Mouse (Mus musculus): ENCODE results near the gene Hsd17b13. TPM values are rescaled to one million over a fixed set of nuclear protein-coding genes. Genes with fewer than 3 reads are reported as not detected.
"Not testable (repeated sequence)": the region's sequence is repeated elsewhere in the genome, so short reads cannot be mapped to it uniquely, and the experiment has no call there.

Hsd17b13 gene
- total RNA-seq (2022): not detected

DNA sequence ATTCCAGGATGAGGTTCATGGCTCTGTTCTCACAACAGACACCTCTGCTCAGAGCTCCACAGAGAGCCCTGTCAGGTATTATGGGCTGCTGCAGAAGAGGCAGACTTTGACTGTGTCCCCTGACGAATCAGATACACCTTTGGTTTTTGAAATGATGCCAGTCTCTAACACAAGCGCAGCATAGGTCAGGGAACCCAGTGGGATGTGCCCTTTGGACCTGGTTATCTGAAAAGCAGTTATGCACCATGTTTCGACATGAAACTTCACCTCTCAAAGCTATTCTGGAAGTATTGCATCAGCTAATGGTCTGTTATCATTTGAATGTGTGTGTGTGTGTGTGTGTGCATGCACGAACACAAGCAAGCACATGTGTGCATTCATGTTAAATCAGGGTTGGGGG lies at the start of gene Hsd17b13:
TSS of gene Hsd17b13 (minus strand) at position 114 of the 400 bp plus-strand sequence.
- DNase-seq (ENCODE audit: low spot score): no peak

DNA sequence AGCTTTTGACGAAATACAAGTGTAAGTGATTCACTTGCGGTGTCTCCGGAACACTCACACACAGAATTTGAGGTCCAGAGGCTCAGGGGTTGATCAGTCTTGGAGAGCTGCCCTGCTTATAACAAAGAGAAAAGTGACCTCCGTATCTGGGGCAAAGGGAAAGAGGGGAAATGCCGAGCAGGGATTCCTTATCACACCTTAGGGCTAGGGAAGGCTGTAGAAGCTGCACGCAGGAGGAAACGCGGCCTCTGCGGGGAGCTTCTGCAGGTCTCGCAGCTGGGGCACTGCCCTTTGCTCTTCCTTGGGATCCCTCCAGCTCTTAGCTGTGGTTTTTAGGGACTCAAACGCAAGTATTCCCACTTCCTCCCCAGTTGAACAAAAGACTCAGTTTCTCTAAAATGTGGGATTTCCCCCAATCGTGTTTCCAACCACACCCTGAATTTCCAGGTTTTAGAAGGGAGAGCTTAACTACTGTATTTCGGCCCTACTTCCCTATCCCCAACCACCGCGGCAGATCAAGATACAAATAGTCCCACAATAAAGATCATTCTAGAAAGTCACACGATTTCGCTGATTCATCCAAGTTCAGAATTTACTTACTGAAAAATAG lies 48.1 kb upstream of the Hsd17b13 start:
- no peak for DNase-seq (ENCODE audit: low spot score)

- no peak for DNase-seq (ENCODE audit: low spot score)
Measured at GRCm38 (mm10) chr5:104024762-104025161, 47.6 kb upstream of the Hsd17b13 start.

DNA sequence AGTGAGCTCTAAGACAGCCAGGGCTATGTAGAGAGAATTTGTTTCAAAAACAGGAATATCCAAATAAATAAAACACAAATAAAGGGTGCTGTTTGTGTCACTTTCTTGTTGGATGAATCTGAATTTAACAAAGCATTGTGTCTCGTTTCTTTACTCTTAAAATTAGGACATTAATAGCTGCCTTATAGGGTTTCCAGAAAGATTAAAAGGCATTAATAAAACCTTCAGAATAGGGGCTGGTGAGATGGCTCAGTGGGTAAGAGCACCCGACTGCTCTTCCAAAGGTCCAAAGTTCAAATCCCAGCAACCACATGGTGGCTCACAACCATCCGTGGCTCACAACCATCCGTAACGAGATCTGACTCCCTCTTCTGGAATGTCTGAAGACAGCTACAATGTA lies 47.0 kb upstream of the Hsd17b13 start:
- DNase-seq (ENCODE audit: low spot score): not testable (repeated sequence)

GRCm38 (mm10) chr5:104023289-104024020 lies 46.2 kb upstream of the Hsd17b13 start:
- no peak for DNase-seq (ENCODE audit: low spot score)

DNA sequence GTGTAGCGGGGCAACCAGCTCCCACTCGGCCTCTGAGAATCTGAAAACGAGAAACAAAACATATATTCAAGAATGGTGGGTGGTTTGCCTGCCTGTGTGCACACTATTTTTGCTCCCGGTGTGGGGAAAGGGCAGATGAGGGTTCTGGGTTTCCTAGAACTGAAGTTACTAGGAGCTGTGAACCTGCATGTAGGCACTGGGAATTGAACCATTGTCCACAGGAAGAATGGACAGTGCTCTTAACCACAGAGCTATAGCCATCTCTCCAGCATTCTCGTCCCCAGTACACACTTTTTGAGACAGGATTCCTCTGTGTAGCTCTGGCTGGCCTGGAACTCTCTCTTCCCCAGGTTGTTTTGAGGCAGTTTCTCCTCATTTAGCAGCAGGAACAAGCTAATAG lies 45.3 kb upstream of the Hsd17b13 start:
- no peak for DNase-seq (ENCODE audit: low spot score)

DNA sequence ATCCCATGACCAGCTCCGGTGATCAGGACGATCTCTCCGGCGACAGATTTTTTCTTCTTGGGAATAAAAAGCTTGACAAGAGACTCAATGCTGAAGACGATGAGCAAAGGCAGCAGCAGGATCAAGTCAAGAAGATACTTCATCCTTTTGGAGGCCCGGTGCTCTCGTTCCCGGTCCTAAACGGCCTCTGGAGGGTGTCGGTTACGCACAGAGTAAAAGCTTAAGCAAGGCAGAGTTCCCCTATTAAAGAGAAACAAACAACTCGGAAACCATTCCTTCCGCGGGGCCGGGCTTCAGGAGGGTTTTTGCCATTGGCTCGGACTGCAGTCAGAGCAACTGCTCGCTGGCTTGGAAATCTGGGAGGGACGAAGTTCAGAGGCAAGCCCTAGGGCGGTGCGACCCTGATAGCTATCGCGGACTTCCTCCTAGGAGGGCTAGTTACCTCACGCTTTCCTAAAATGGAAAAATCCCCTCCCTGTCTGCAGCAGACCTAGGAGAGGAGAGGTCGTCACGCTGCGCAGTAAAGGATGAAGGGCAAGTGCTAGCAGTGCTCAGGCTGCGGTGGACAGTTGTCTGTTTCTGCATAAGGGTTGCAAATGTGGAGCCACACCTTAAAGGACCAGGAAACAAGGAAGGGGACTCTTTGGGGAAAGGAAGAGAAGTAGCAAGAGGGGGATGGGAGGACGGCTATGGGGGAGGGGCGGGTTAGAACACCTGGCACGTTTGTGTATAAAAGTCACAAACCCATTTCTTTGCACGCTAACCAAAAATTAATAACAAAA lies 44.6 kb upstream of the Hsd17b13 start, which contains the start of gene Hsd17b11:
TSS of gene Hsd17b11 (minus strand) at position 323 of the 782 bp plus-strand sequence.
- peak; percentile 94 for DNase-seq (ENCODE audit: low spot score)

DNA sequence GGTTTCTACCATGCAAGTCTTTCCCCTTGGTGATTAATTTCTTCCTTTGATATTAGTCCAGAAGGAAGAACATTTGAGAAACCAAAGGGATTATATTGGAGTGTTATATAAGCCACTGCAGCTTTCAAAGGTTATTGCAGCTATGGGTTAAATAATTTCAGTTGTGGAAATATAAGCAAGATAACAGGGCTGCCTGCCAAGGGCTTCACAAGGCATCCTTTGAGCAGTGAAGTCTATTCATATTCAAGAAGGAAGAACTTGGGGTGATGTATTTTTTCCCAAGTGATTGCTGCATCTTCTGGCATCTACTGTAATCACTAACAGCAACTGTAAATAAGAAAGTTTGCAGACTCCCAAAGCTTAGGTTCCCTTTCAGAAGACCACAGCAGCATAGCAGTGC lies 34.2 kb upstream of the Hsd17b13 start:
- DNase-seq (ENCODE audit: low spot score): no peak

DNA sequence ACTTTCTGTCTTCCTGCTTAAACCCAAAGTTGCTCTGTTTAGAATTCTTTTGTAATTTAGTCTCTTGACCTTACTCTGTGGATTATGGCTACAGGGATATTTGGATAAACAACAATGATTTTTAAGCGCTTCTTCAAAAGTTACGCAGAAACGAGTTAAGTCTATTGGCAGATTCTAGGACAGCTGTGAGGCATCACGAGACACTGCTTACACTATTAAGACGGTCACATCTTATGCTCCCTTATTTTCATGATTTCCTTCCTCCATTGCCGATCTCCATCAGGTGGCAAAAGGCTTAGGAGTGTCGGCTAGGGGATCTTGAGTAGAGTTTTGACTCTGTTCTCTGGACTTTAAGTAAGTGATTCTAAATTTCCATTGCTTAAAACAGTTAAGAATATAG lies 33.1 kb upstream of the Hsd17b13 start:
- no peak for DNase-seq (ENCODE audit: low spot score)

DNA sequence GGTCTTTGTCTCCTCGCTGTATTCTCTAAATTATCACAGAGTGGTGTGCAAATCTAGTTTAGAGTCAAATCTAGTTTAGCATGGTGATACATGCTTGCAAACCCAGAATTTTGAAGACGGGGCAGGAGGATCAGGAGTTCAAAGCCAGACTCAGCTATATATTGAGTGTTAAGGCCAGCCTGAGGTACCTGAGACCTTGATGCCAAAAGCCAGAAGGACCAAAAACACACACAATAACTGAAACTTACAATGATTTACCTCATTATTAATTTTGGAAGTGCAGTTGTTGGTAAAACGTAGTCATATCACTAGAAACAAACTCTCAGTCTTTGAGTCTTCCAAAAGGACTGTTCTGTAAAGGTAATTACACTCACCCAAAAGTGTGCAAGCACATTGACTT lies 32.2 kb upstream of the Hsd17b13 start:
- no peak for DNase-seq (ENCODE audit: low spot score)

DNA sequence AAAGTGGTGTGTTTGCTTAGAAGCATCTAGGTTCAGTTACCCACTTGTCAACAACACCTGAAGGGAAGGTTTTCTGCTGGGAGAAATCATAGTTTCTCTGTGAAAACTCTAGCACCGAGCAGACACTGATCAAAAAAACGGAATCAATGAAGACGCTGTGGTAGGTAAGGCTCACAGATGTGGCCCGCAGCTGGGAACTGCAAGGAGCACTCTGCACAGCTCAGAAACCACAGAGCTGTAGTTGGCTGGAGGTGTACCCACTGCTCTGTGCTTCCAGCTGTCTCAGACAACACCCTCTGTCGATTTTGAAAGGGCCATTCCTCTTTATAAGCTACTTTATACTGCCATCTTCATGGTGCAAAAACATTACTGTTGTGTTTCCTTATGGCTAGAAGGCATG lies 30.6 kb upstream of the Hsd17b13 start:
- no peak for DNase-seq (ENCODE audit: low spot score)

- no peak for DNase-seq (ENCODE audit: low spot score)
Measured at GRCm38 (mm10) chr5:104006811-104007210, 29.6 kb upstream of the Hsd17b13 start.

DNA sequence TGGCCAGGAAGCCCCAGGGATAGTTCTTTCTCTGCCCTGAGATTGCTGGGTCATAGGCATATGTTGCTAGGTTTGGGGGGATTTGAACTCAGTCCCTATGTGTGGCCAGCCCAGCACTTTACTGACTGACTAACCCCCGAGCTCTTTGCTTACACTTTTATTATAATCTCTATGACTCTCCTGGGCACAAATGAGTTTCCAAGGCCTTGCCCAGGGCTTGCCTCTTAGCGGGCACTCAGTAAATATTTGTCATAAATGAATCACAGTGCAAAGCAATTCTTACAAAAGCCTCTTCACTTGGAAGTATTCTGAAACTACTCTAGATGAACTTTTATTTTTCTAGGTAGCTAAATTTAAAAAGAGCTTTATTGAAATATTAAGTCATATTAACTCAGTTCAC lies 26.7 kb upstream of the Hsd17b13 start:
- DNase-seq (ENCODE audit: low spot score): no peak

DNA sequence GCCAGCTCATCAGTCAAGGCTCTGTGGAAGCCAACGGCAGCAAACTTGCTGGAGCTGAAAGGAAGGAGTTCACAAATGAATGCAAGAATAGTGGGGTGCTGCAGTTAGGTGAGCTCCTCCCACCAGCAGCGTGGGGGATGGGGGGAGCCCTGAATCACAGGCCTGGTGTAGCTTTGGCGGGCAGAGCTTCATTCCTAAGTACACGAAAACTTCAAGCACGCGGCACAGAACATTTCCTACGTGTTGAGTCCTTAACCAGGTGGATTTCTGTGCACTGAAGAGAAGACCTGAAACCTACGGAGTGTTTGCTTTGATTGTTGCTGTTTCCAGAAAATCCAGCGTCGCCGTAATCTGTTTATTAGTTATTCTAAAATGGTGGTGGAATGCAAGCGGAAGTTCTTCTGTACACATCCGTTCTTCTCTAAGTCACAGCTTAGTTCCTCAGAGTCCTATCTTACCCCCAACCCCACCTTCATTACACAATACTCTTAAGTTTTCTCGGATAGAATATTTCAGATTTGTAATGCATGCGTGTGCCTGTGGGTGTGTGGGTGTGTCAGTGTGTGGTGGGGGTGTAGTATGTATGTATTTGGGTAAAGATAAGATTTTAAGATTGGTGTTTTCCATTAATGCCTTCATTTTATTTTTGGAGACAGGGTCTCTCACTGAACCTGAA lies 26.2 kb upstream of the Hsd17b13 start:
- DNase-seq (ENCODE audit: low spot score): no peak

DNA sequence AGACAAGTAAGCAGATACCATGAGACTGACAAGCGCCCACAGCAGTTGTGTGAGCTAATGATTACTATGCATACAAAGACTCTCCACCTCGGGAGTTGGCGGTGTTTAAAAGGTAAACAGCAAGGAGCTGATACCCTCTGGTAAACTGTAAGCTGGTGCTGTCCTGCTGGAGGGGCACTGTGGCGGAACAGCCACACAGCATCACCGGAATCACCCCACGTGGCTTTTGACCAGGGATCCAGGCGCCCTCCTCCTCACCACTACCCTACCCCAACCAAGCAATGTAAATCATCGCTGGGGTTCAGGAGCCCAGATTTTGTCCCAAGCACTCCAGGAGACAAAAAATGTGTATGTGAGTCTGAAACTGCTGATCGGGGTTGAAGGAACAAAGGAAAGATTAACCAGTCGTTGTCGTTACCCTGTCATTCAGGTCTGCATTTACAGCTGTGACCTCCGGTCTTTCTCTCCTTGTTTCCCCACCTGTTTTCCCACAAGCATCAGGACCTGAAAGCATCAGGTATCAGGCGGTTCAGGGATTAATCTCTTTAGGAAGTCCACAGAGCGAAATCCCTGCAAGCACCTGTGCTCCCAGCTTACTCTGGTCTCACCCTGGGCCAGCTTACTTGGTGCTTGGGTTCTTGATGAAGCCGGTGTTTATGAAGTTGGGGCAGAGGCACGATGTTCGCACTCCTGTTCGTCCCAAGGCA lies 25.5 kb upstream of the Hsd17b13 start:
- DNase-seq (ENCODE audit: low spot score): no peak

GRCm38 (mm10) chr5:103999738-104000137 lies 22.5 kb upstream of the Hsd17b13 start:
- DNase-seq (ENCODE audit: low spot score): peak; percentile 77

GRCm38 (mm10) chr5:103998739-103999138 lies 21.5 kb upstream of the Hsd17b13 start:
- DNase-seq (ENCODE audit: low spot score): peak; percentile 71

DNA sequence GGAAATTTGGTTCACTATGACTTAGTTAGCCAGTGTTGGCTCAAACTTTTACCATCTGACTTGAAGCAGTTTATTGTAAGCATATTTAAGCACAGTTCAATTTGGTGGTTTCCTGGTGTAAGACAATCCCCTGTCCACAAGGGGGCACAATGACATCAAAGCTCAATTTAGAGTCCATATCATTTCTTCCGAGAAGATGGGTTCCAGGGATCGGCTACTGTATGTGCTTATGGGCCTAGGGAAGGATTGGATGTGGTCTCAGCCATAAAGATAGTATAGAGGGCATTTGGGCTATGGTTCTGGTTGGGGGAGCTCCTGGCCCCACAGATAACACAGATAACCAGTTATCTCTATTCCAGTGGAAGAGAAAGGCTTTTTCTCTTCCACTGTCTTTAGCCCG lies 18.0 kb upstream of the Hsd17b13 start:
- no peak for DNase-seq (ENCODE audit: low spot score)

DNA sequence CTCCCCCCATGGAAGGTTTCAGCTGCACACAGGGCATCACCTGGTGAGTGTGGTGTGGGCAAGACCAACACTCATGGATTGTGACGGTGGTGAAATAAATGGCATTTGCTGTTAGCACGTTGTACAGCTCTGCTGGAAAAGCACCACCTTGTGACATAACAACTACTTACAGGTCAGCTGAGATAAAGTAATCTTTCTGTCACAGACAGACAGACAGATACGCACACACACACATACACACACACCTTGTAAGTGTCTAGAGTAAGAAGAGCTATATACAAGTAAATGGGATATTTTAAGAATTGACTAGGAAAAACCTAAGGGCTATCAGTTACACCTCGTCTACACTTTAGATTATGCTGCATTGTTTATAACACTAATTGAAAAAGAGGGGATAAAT lies 17.5 kb upstream of the Hsd17b13 start:
- no peak for DNase-seq (ENCODE audit: low spot score)

- DNase-seq (ENCODE audit: low spot score): no peak
Measured at GRCm38 (mm10) chr5:103993601-103994000, 16.4 kb upstream of the Hsd17b13 start.

DNA sequence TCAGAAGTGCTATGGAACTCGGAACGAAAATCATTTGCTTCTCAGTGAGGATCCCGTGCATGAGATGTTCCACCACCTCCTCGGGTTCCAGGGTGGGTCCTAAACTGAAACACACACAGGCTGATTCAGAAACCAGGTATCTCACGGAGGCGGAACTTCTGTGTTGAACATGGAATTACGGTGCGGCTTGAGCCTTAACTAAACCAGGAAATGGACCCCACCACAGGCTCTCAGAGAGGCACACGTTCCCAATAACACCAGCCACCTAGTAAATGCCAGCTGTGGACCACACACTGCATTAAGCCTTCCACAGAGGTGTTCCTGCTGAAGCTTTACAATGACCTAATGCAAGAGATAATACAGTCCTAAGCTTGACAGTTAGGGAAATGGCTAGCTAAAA lies 15.6 kb upstream of the Hsd17b13 start:
- DNase-seq (ENCODE audit: low spot score): no peak

Measured in heart, adult 8-10 months (tissue).